Mouse (Mus musculus): Measurements from ENCODE around the gene Pde10a.

Gene Pde10a

DNA sequence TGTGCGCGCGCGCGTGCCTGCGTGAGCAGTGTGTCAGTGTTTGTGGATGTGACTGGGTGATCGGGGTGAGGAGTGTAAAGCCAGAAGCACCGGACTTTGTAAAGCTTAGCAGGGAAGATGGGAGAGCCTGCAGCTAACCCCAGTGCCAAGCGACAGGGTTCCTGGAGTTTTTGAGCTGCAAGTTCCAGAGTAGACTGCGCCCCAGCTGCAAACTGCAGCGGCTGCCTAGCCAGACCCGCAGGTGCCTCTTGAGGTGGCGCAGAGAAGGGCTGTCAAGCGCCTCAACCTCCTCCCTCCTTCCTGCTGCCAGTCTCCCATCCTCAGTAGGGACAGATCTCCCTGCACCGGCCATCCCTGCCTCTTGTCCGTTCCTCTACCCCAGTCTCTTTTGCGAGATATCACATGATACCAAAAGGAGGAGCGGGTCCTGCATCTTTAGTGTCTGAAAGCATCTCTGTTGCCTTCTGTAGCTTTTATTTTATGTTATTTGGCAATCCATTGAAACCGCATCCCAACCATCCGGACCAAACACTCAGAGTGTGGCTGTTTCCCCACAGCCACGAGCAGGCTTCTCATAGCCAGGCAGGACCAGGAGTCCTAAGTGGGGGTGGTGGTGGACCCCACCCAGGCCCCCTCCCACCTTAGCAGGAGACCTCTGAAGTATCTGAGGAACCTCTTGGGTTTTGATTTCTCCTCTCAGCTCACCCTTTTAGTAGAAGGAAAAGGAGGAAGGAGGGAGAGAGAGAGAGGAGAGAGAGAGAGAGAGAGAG lies 984 bp downstream of the Pde10a start:
- DNase-seq: no peak

DNA sequence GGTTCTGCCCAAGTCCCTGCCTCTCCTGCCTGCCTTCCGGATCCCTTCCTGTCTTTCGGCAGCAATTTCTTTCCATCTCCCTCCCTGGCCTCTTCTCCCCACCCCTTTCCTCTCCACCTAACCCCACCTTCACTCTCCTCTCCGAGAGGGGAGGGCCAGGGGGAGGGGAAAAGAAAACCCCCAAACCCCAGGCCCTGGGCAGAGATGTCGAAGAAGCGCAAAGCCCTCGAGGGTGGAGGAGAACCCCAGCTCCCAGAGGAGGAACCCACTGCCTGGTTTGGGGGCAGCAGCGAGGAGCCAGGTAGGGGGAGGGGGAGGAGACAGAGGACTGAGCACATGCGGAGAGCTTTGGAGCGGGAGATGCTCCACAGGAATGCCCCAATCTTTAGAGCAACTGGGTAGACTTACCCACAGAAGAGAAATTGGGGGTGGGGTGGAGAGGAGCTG lies 1.7 kb downstream of the Pde10a start:
- no peak for DNase-seq

DNA sequence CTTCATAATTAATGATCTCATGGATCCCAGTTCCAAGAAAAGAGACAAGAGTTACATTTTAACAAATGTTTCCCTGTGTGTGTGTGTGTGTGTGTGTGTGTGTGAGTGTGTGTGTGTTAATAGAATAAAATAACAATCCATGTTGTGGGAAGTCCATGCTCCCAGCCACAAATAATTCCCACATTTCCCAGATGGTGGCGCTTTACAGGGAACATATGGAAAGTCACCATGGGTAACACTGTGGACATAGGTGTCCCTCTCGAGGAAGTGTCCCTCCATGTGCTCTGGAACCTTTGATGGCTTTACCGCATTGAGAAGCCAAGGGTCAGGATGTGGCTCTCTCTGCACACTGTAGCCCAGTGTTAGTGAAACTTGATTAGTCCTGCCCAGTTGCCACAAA lies 3.5 kb downstream of the Pde10a start:
- DNase-seq: no peak

DNA sequence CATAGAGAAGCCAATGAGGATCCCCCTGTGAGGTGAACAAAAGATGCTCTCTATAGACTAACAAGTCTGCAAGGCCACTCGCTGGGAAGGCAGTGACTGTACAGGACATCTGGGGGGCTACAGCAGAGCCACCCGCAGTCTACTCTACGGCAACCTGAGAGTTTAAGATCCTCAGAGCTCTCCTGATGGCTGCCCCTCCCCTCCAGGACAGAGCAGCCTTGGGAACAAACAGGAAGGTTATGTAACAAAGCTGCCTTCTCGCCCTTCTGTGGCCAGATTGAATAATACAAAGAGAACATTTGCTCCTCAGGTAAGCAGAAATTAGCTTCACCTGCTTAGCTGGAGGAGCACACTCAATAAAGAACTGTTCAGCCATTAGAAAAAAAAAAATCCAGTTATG lies 7.4 kb downstream of the Pde10a start:
- DNase-seq: no peak

DNA sequence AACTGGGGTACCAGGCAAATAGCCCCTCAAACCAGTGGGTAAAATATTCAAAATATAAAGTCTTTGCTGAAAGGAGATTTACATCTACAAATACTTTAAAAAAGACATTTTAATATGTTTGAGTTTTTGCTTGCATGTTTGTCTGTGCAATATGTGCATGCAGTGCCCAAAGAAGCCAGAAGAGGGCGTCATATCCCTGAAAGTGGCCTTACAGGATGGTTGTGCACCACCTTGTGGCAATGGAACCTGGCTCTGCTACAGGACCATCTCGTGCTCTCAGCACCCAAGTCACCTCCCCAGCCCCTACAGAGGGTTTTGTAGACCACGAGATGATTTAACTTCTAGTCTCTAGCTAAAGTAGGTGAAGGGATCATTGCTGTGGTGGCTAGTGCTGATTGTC lies 8.7 kb downstream of the Pde10a start:
- no peak for DNase-seq

DNA sequence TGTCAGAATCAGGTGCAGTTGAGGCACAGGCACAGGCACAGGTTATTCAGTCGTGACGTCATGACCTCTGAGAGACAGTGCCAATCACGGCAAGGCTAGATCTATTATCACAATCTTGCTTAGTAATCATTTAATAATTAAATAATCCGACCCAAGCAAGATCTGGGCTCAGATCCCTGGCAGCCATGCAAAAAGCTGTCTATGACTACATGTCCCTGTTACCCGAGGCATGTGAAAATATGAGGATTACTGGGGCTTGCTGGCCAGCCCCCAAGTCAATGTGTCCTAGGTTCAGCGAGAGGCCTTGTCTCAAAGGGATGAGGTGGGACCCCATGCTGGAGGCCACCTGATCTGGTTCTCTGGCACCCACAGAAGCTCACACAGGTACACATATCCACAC lies 11.3 kb downstream of the Pde10a start:
- no peak for DNase-seq

DNA sequence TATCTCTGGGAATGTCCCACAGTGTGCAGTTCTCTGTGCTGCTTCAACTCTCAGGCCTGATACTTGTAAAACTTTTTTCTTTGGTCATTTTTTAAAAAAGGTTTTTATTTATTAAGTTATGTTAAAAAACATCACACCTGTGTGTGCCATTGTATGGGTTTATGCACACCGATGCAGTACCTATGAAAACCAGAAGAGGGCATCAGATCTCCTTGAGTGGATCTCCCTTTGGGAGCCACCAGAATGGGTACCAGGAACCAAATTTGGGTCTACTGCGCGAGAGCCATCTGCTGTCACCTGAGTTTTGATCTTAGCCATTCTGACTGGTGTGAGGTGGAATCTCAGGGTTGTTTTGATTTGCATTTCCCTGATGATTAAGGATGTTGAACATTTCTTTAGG lies 12.9 kb downstream of the Pde10a start:
- DNase-seq: no peak

DNA sequence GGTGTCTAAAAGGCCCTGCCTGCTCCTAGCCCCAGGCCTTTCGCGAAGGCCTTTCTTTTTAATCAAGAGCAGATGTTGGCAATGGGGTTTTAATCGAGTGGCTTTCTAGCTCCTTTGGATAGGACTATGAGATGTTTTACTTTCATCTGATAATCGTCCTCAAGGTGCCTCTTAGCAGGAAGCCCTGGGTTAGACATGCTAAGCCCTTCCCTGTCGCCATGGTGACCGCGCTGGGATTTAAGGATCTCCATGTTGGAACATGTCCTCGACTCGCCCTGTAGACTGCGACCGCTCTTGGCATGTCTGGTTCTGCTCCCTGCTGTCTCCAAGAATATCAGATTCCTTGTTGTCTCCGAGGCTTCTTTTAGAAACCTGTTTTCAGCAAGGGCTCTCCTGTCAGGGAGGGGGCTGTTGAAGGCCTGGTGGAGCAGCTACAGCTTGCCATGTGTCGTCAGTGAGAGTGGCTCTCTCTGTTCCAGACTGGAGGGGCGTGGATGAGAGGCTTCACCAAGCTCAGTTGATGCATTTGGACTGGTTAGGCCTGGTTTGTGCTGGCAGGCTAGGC lies 16.9 kb downstream of the Pde10a start:
- DNase-seq: no peak

DNA sequence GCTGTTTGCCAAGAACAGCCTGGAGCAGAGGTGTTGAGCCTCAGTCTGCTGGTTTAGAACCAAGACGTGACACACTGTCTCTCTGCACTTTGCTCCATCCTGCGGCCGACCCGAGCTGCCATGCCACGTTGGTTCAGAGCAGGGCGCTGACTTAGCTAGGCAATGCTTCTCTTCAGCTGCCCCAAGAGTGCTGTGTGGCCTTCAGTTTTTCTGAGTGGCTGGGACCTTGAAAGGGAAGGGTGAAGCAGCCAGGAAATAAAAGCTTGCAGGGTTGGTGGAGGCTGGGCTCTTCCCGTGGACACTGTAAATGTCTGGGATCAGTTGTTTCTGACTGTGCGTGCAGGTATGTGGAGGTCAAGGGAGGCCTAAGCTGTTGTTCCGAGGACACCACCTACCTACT lies 21.2 kb downstream of the Pde10a start:
- DNase-seq: no peak

DNA sequence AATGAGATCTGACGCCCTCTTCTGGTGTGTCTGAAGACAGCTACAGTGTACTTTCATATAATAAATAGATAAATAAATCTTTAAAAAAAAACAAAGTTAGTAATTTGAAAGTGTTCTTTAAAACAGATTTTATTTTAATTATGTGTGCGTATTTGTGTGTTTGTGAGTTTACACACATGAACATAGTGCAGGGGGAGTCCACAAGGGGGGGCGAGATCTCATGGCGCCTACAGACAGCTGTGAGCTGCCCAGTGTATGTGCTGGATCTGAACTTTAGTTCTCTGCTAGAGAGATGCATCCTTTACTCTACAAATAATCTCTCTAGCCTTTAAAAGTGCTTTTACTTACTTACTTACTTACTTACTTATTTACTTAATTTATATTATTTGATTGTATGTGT lies 23.6 kb downstream of the Pde10a start:
- no peak for DNase-seq

DNA sequence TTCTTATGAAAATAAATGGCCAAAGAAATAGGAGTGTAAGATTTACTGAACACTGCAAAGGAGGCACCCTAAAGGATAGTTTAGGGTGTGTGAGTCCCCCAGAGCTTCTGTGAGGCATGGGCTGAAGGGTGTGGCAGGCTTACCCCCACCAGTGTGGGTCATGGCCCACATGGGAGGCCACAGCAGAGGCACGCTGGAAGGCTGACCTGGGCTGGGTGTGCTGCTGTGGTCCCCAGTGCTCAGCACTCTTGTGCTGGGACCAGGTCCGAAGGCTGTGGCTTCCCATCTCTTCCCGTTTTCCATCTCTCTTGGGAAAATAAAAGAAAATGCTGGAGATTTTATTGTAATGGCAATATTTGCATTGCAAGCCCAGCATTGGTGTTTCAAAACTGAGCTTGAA lies 26.5 kb downstream of the Pde10a start:
- DNase-seq: no peak

DNA sequence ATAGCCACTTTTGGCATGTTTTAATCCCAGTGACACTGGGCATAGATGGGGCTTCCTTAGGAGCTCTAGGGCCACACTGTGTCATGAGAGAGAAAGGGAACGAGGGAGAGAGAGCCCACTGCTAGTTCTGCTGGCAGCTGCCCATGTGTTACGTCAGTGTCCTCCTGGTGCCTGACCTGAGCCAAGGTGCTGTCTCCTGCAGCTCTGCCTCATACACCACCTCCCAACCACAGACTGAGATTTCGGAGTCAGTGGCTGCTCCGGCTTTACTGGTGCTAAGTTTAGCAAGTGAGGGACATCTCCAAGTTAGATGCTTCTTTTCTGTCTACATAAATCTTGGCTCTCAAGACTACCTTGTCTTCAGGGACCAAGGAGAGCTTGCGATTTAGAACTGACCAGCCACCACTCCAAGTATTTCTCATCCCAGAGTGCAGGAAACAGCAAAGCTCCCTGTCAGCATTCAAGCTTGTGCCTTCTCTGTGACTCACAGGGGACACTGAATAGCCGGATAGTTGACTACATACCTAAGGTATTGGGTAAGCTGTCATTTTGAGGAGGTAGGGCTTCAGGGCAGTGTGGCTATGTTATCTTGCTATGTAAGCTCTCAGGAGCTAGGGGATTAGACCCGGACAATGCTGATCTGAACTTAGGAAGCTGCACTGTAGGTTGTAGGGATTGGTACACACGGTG lies 27.3 kb downstream of the Pde10a start:
- no peak for DNase-seq

DNA sequence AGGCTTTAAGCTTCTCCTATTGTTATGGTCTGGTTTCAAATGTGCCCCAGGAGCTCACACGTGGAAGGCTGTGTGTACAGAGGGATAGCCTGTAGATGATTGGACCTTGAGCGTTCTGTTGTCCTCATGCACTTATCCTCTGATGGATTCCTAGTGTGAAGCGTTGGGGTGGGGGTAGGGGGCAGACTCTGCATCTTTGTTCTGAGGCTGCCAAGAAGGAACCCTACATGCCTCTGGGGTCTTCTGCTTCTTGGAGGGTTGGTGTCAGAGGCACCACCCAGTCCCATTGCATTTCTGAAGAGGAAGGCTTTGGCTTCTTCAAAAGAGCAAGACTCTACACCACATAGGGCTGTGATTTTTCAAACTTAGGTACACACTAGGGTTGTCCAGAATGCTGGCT lies 28.4 kb downstream of the Pde10a start:
- DNase-seq: no peak

DNA sequence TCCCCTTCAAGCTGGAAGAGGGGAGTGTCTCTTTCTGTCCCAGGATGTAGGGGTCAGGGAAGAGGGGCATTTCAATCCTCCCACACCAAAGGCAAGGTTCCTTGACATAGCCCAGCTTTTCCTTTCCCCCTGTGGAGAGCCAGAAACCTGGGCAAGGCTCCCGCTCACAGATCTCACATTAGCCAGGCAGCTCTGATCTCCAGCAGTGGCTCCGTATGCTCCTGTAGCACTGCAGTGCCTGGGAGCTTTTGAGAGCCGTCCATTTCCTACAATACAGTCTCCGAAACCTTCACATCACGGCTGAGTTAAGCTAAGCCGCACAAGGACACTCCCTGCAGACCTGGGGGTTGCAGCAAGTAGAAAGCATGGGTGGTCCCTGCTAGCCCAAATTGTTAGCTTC lies 29.0 kb downstream of the Pde10a start:
- no peak for DNase-seq

DNA sequence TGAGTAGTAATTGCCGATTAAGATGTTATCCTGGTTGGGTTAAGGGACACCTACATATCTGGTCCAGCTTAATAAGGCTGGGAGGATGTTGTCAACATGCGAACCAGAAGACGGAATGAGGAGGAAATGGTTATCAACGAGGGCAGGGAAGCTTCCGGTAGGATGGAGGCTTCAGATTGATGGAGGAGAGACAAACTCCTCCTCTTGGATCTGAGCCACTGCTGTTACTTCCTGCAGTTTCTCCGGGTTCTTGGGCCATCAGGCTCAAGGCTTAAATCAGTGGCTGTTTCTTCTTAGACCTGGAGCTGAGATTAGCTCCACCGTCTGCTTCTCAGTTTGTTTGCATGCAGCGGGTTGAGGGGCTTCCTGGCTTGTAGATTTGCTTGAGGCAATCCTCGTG lies 30.6 kb downstream of the Pde10a start:
- no peak for DNase-seq

DNA sequence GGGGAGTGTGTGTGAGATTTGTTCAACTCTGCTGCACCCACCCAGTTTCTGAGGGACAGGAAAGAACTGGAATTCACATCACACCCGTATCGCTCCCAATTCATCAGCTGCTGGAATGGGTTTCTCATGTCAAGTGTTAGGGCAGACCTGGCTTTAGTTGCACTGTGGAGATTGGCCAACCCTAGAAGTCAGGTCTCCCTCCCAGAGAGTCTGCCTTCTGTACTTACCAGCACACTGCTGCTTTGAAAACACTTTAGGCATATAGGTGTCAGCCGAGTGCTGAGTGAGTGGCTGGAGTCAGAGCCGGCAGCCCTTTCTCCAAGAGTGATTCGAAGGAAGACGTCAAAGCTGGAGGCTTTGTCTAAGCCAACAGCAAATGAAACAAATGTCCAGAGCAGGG lies 31.1 kb downstream of the Pde10a start:
- no peak for DNase-seq

DNA sequence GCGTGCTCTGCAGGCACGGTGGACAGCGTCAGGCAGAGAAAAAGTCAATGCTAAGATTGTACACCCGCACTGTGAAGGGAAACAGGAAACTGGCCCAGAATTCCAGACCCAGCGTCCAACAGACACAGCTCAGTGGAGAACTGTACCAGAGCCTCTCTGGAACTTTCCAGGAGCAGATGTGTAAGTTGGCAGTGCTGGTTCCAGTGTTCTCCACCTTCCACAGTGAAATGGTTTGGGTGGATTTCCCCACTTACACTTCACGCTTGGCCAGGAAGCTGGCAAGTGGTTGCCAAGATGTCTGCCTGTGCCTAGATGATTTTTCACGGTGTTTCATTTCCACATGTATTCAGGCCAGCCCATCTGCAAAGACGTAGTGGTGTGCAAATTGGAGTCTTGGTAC lies 32.8 kb downstream of the Pde10a start:
- no peak for DNase-seq

DNA sequence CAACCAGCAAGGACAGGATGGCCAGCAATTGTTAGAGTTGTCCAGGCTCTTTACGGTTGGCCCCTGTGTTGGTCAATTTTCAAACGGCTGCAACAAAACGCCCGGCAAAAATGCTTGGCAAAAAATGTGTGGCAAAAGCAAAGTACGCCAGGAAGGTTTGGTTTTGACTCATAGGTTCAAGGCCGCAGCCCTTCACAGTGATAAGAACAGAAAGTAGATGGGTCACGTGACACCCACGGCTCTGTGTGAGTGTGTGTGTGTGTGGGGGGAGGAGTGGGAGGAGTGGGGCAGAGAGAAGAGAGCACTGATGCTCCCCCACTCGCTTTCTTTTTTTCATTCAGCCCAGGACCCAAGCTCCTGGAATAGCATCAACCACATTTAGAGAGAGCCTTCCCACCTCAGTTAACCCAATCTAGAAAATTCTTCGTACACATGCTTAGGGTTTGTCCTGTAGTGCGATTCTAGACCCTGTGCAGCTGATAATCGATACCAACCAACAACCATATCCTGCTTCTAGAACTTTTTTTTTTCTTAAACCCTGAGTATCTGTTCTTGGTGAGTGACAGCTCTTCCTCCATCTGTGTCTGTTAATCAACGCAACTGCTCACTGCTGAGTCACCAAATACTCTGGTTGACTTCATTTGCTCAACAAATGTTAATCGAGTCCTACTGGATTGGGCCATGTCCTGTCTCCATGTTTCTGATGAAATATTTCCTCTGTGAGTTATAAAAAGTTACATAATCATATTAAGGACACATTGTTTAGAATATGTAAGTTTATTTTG lies 37.1 kb downstream of the Pde10a start:
- no peak for DNase-seq

DNA sequence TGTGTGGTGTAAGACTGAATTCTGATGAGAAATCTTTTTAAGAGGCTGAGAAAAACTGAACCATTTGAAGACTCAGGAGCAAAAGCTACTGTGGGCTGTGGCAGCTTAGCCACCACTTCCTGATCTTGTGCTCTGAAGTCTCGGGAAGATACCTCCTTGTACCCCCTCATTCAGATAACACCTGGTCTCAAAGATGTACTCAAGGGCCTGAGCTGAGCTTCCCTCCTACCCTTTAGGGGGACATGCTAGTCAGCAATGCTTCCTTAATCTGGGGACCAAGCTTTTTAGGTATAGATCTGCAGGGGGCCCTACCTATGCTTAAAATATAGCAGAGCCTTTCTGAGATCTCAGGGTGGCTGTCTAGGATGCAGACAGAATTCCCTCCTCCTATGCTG lies 37.7 kb downstream of the Pde10a start:
- no peak for DNase-seq

DNA sequence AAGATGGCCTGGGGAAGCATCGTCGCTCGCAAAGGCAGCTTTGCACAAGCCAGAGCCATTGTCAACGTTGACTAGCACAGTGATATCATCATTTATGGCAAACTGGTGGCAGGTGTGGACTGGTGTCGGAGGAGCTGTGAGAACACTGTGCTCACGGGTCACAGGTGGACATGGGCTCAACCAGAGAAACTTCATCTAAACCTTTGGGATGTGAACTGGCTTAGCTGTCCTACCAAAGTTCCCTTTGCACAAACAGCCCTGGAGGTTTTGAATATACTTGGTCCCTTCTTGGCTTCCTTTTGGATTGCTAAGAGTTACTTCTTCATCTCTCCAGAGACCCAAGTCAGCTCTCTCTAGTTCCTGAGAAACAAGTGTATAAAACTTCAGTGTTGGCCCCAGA lies 41.7 kb downstream of the Pde10a start, which contains the start of gene Gm17087:
Gm17087 (minus strand) TSS at position 101 of the 400 bp plus-strand sequence.
- no peak for DNase-seq

DNA sequence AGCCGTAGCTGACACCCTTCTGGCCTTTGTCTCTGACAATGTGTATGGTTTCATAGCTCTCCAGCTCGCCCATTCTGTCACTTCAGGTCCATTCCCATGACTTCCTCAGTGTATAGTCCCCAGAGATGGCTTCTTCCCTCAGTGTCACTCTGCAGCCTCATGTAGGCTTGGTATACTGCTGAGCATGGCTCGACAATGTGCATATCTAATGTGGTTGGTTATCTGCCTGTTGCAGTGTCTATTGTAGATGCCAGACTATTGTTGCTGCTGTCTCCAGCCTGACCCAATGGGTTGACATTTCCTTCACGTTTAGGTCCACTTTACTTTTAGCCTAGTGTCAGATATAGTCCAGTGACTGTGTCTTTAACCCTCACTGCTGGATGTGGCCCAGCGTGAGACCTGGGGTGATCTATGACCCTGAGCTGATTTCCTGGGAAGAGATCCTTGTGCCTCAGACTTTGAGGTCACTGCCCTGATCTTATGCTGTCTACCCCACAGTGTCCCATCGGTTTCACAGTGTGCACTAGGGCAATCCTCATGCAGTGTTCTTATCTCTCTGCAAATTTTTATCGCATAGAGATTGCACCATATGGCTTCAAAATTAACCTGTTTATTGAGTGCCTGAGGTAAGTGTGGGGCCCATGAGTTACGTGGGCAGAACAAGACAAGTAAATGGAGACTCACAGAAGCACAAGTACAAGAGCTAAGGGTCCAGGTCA lies 48.5 kb downstream of the Pde10a start:
- peak; percentile 48 for DNase-seq

DNA sequence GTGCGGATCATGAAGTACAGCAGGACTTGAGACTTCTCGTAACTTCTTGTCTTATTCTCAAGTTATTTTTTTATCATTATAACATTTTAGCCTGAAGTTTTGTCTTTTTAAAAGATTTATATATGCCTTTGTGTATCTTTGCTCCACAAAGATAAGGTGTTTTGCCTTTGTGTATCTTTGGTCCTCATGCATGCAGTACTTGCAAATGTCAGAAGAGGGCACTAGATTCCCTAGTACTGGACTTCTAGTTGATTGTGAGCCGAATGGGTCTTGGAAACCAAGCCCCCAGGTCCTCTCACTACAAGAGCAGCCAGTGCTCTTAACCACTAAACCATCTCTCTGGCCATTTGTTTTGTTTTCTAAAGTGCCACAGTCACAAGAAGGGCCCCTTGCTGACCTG lies 55.2 kb downstream of the Pde10a start:
- no peak for DNase-seq

DNA sequence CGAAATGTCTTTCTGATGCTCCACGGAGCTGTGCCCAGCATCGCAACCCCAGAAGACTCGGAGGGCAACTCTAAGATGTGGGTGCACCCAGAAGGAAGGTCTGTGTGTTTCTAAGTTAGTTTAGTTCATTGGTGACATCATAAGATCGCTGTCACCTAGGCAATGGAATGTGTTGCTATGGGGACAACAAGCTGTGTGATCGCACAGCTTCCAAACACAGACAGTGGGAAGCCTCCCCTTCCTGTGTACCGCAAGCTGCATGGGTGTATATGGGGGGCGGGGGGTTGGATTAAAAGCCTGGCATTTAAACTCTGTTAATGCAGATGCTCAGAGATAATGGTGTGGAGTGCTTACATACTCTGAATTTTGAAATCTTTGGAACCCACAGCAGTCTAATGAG lies 56.4 kb downstream of the Pde10a start:
- DNase-seq: peak; percentile 37
